Mouse (Mus musculus) ES-E14 (cell line): ENCODE results near the gene Serpina11.

Source experiments
- CHD2 ChIP-seq: IDR thresholded peaks from 2 replicates; pipeline ENCODE4 v1.6.1; 2014; ENCODE audit warnings: mild to moderate bottlenecking, low read depth, low read length, inconsistent platforms
- HCFC1 ChIP-seq: IDR thresholded peaks from 2 replicates; pipeline ENCODE4 v1.6.1; 2012; ENCODE audit warnings: low read length, inconsistent platforms, borderline replicate concordance; ENCODE audit not compliant: insufficient read depth
- MAFK ChIP-seq: IDR thresholded peaks from 2 replicates; pipeline ENCODE4 v1.6.1; 2014; ENCODE audit warnings: mild to moderate bottlenecking, low read depth, low read length, inconsistent platforms; ENCODE audit not compliant: insufficient read depth
- ZC3H11A ChIP-seq: IDR thresholded peaks from 2 replicates; pipeline ENCODE4 v1.6.1; 2012; ENCODE audit warnings: low read depth, mild to moderate bottlenecking, inconsistent platforms, low read length, borderline replicate concordance
- ZNF384 ChIP-seq: IDR thresholded peaks from 2 replicates; pipeline ENCODE4 v1.6.1; 2012; ENCODE audit warnings: low read depth, low read length, inconsistent platforms

GRCm38 (mm10) chr12:103962337-103962736 lies 27.4 kb downstream of the Serpina11 start:
- TF ChIP-seq MAFK, result no peak
- no peak for TF ChIP-seq ZC3H11A
- TF ChIP-seq HCFC1, result no peak
- TF ChIP-seq CHD2, result no peak
- TF ChIP-seq ZNF384, result no peak
